Mouse (Mus musculus): ENCODE measurements around the gene Dis3l. TPM values are rescaled to one million over a fixed set of nuclear protein-coding genes. Genes with fewer than 3 reads are reported as not detected.

Dis3l gene
- polyA plus RNA-seq, 1 experiment from 2014 or later, result 16.2 TPM

- 32% methylated on average over 3 of the region's 3 CpGs for WGBS
Observed at GRCm38 (mm10) chr9:64351191-64351590, 10.1 kb upstream of the Dis3l start.

GRCm38 (mm10) chr9:64349490-64349889, 8.4 kb upstream of the Dis3l start:
- H3K9me3 ChIP-seq, result no peaks in the 10 kb centered on the region
- no peaks in the 10 kb centered on the region for H3K4me1 ChIP-seq
- no peak overlapping the region for H3K4me3 ChIP-seq
- 63% methylated on average over 5 of the region's 5 CpGs for WGBS
- H3K4me2 ChIP-seq, result no peak overlapping the region
- no peaks in the 10 kb centered on the region for H3K27me3 ChIP-seq (replicated peaks)
- H3K27ac ChIP-seq (replicated peaks), result no peak overlapping the region
- H3K9ac ChIP-seq, result no peak overlapping the region
- H3K36me3 ChIP-seq, result no peaks in the 10 kb centered on the region
- ATAC-seq (ENCODE audit: extremely low read depth, insufficient number of reproducible peaks, low FRiP score, low TSS enrichment), result no peak

More at GRCm38 (mm10) chr9:64351191-64351590, 10.1 kb upstream of the Dis3l start:
- Histone ChIP-seq H3K9me3 (no peaks in the 10 kb centered on the region), H3K36me3 (no peaks in the 10 kb centered on the region), H3K27ac (replicated peaks) (no peak overlapping the region), H3K27me3 (replicated peaks) (no peaks in the 10 kb centered on the region), H3K4me3 (no peak overlapping the region), H3K4me2 (no peak overlapping the region), H3K4me1 (no peaks in the 10 kb centered on the region), H3K9ac (no peak overlapping the region)
- no peak for ATAC-seq (ENCODE audit: extremely low read depth, insufficient number of reproducible peaks, low FRiP score, low TSS enrichment)

- Histone ChIP-seq H3K4me1 (no peaks in the 10 kb centered on the region), H3K4me3 (no peak overlapping the region), H3K27me3 (replicated peaks) (no peaks in the 10 kb centered on the region), H3K27ac (replicated peaks) (no peak overlapping the region), H3K4me2 (no peak overlapping the region), H3K9me3 (no peaks in the 10 kb centered on the region), H3K36me3 (no peaks in the 10 kb centered on the region), H3K9ac (no peak overlapping the region)
- 3% methylated on average over 1 of the region's 1 CpGs for WGBS
- no peak for ATAC-seq (ENCODE audit: extremely low read depth, insufficient number of reproducible peaks, low FRiP score, low TSS enrichment)
Observed at GRCm38 (mm10) chr9:64347377-64347776, 6.3 kb upstream of the Dis3l start.

GRCm38 (mm10) chr9:64345931-64346330, 4.8 kb upstream of the Dis3l start:
- Histone ChIP-seq H3K27me3 (replicated peaks) (no peaks in the 10 kb centered on the region), H3K9ac (no peak overlapping the region), H3K27ac (replicated peaks) (no peak overlapping the region), H3K36me3 (no peaks in the 10 kb centered on the region), H3K4me3 (no peak overlapping the region), H3K4me1 (peaks cover 7% of the 10 kb centered on the region; the same call in 1 of the 2 replicates), H3K4me2 (no peak overlapping the region), H3K9me3 (no peaks in the 10 kb centered on the region)
- WGBS, result 57% methylated on average over 5 of the region's 5 CpGs
- ATAC-seq (ENCODE audit: extremely low read depth, insufficient number of reproducible peaks, low FRiP score, low TSS enrichment), result no peak

GRCm38 (mm10) chr9:64343656-64344055, 2.6 kb upstream of the Dis3l start:
- whole genome bisulfite sequencing, result 73% methylated on average over 2 of the region's 2 CpGs
- Histone ChIP-seq H3K4me3 (no peak overlapping the region), H3K4me2 (no peak overlapping the region), H3K9ac (no peak overlapping the region), H3K27ac (replicated peaks) (no peak overlapping the region), H3K9me3 (no peaks in the 10 kb centered on the region), H3K27me3 (replicated peaks) (no peaks in the 10 kb centered on the region), H3K4me1 (peaks cover 19% of the 10 kb centered on the region), H3K36me3 (no peaks in the 10 kb centered on the region)
- ATAC-seq (ENCODE audit: extremely low read depth, insufficient number of reproducible peaks, low FRiP score, low TSS enrichment), result no peak

- H3K27ac ChIP-seq (replicated peaks), result peak overlapping the region; percentile 100
- no peaks in the 10 kb centered on the region for H3K9me3 ChIP-seq
- peak overlapping the region; percentile 99; the same call in 1 of the 2 replicates for H3K9ac ChIP-seq
- peaks cover 15% of the 10 kb centered on the region for H3K36me3 ChIP-seq
- 87% methylated on average over 8 of the region's 8 CpGs for WGBS
- no peak for ATAC-seq (ENCODE audit: extremely low read depth, insufficient number of reproducible peaks, low FRiP score, low TSS enrichment)
- peaks cover 19% of the 10 kb centered on the region for H3K4me1 ChIP-seq
- peak overlapping the region; percentile 73 for H3K4me2 ChIP-seq
- H3K27me3 ChIP-seq (replicated peaks), result no peaks in the 10 kb centered on the region
- H3K4me3 ChIP-seq, result peak overlapping the region; percentile 80
Observed at GRCm38 (mm10) chr9:64341671-64342070, 583 bp upstream of the Dis3l start.

- Histone ChIP-seq H3K4me2 (peak overlapping the region; percentile 73), H3K27me3 (replicated peaks) (no peaks in the 10 kb centered on the region), H3K36me3 (peaks cover 25% of the 10 kb centered on the region), H3K4me3 (peak overlapping the region; percentile 80), H3K9me3 (no peaks in the 10 kb centered on the region), H3K9ac (peak overlapping the region; percentile 99), H3K4me1 (peaks cover 19% of the 10 kb centered on the region), H3K27ac (replicated peaks) (peak overlapping the region; percentile 100)
- ATAC-seq (ENCODE audit: extremely low read depth, insufficient number of reproducible peaks, low FRiP score, low TSS enrichment), result peak; percentile 79
- WGBS, result under 1% methylated on average over 83 of the region's 85 CpGs
Observed at GRCm38 (mm10) chr9:64340351-64341253, 486 bp downstream of the Dis3l start.

- H3K27ac ChIP-seq (replicated peaks), result peak overlapping the region; percentile 100; the same call in 1 of the 2 replicates
- WGBS, result 42% methylated on average over 8 of the region's 8 CpGs
- no peak for ATAC-seq (ENCODE audit: extremely low read depth, insufficient number of reproducible peaks, low FRiP score, low TSS enrichment)
Observed at GRCm38 (mm10) chr9:64339361-64339760, 1.7 kb downstream of the Dis3l start.

GRCm38 (mm10) chr9:64335825-64336224, 5.3 kb downstream of the Dis3l start:
- no peaks in the 10 kb centered on the region for H3K27me3 ChIP-seq (replicated peaks)
- H3K9ac ChIP-seq, result no peak overlapping the region
- H3K4me2 ChIP-seq, result no peak overlapping the region
- ATAC-seq (ENCODE audit: extremely low read depth, insufficient number of reproducible peaks, low FRiP score, low TSS enrichment), result no peak
- H3K4me3 ChIP-seq, result no peak overlapping the region
- H3K27ac ChIP-seq (replicated peaks), result no peak overlapping the region
- H3K36me3 ChIP-seq, result peaks cover 37% of the 10 kb centered on the region
- 81% methylated on average over 6 of the region's 6 CpGs for WGBS
- H3K9me3 ChIP-seq, result no peaks in the 10 kb centered on the region
- peaks cover 18% of the 10 kb centered on the region for H3K4me1 ChIP-seq

More at GRCm38 (mm10) chr9:64339361-64339760, 1.7 kb downstream of the Dis3l start:
- Histone ChIP-seq H3K4me2 (peak overlapping the region; percentile 73), H3K9me3 (no peaks in the 10 kb centered on the region), H3K4me3 (peak overlapping the region; percentile 80), H3K36me3 (peaks cover 28% of the 10 kb centered on the region), H3K4me1 (peaks cover 19% of the 10 kb centered on the region), H3K27me3 (replicated peaks) (no peaks in the 10 kb centered on the region), H3K9ac (peak overlapping the region; percentile 99)

- Histone ChIP-seq H3K9ac (no peak overlapping the region), H3K27ac (replicated peaks) (no peak overlapping the region), H3K4me2 (no peak overlapping the region), H3K9me3 (no peaks in the 10 kb centered on the region), H3K4me3 (no peak overlapping the region), H3K36me3 (peaks cover 91% of the 10 kb centered on the region), H3K27me3 (replicated peaks) (no peaks in the 10 kb centered on the region), H3K4me1 (no peaks in the 10 kb centered on the region)
- WGBS, result 92% methylated on average over 7 of the region's 7 CpGs
- no peak for ATAC-seq (ENCODE audit: extremely low read depth, insufficient number of reproducible peaks, low FRiP score, low TSS enrichment)
Observed at GRCm38 (mm10) chr9:64323976-64324375, 17.1 kb downstream of the Dis3l start.

GRCm38 (mm10) chr9:64316986-64317385, 24.1 kb downstream of the Dis3l start:
- peaks cover 88% of the 10 kb centered on the region for H3K36me3 ChIP-seq
- ATAC-seq (ENCODE audit: extremely low read depth, insufficient number of reproducible peaks, low FRiP score, low TSS enrichment), result no peak
- H3K9me3 ChIP-seq, result no peaks in the 10 kb centered on the region
- no peak overlapping the region for H3K4me2 ChIP-seq
- no peak overlapping the region for H3K9ac ChIP-seq
- H3K4me3 ChIP-seq, result no peak overlapping the region
- H3K27me3 ChIP-seq (replicated peaks), result no peaks in the 10 kb centered on the region
- H3K4me1 ChIP-seq, result peaks cover 3% of the 10 kb centered on the region; the same call in 1 of the 2 replicates
- no peak overlapping the region for H3K27ac ChIP-seq (replicated peaks)
- WGBS, result 92% methylated on average over 5 of the region's 5 CpGs

Data from heart, embryonic 13.5 days (tissue).